Mouse (Mus musculus): Measurements from ENCODE around the gene Vac14.

DNA sequence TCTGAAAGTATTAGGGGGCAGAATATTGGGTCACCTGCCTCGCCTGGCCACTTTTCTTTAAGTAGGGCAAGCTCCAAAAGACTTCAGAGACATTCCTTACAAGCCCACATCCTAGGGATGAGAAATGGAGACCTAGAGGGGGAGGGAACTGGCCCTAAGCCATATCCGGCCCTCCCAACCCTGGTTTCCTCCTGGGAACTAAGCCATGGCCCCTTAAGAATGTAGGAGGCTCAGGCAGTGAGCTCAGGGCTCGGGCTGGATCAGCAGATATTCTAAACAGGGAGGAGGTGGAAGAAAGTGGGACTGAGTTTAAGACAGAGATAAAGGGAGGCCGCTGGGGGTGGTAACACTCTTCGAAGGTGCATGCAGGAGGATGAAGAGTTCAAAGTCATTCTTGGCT is 142.8 kb downstream of the Vac14 start:
- TF ChIP-seq POLR2A (IDR thresholded peaks at IDR 0.05; ENCODE audit: insufficient read depth, low read length) (no peak), CTCF (IDR thresholded peaks at IDR 0.05; ENCODE audit: low read depth, low read length) (no peak)

Measured in ES-Bruce4 (cell line).